Mouse (Mus musculus) C2C12 (cell line): ENCODE measurements around the gene Hist1h2ad.

Experiments
- CEBPB ChIP-seq: IDR thresholded peaks from one replicate; pipeline ENCODE4 v1.6.1; 2011; ENCODE audit warnings: low read depth, mild to moderate bottlenecking, control low read depth, moderate library complexity
- CTCF ChIP-seq: IDR thresholded peaks from one replicate; pipeline ENCODE4 v1.5.1; 2011; ENCODE audit not compliant: control insufficient read depth, insufficient read depth, insufficient read length
- FOSL1 ChIP-seq: IDR thresholded peaks from one replicate; pipeline ENCODE4 v1.8.0; 2011; ENCODE audit warnings: mild to moderate bottlenecking, low read length; ENCODE audit not compliant: poor library complexity, insufficient read depth, severe bottlenecking
- MAX ChIP-seq: IDR thresholded peaks from one replicate; pipeline ENCODE4 v1.6.1; 2011; ENCODE audit warnings: mild to moderate bottlenecking, control low read depth
- MYOD1 ChIP-seq: IDR thresholded peaks from one replicate; pipeline ENCODE4 v1.6.1; 2011; ENCODE audit warnings: low read depth; ENCODE audit not compliant: control insufficient read depth, insufficient read length
- MYOG ChIP-seq: IDR thresholded peaks from one replicate; pipeline ENCODE4 v1.6.1; 2011; ENCODE audit not compliant: control insufficient read depth, insufficient read length; ENCODE audit errors: extremely low read depth
- USF1 ChIP-seq: IDR thresholded peaks from one replicate; pipeline ENCODE4 v1.6.1; 2011; ENCODE audit warnings: low read depth, mild to moderate bottlenecking, control low read depth, moderate library complexity

DNA sequence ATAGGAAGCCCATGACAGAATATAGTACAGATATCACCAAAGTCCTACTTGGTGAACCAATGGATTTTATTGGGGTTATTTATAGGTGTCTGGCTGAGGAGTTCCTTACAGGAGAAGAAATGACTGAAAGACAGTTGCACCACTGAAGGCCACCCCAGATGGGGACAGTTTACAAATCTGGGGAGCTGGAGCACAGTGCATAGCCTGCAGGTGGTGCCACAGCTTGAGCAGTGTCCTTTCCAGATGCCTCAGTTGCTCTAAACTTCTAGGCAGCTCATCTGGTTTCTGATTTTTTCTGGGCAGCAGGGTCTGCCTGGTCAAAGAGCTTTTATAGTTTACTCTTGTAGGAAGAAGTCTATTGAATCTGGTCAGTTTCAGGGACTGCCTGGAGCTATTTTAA lies 35.7 kb downstream of the Hist1h2ad start:
- TF ChIP-seq CTCF (no peak), MAX (no peak), MYOG (no peak), USF1 (no peak), FOSL1 (no peak), MYOD1 (no peak), CEBPB (no peak)
